Mouse (Mus musculus): ENCODE measurements around the gene Hey2.

Hey2 gene

GRCm38 (mm10) chr10:30791016-30791415, 51.6 kb downstream of the Hey2 start:
- DNase-seq (ENCODE audit: low read depth, low spot score), result no peak

- DNase-seq (ENCODE audit: low read depth, low spot score), result no peak
Observed at GRCm38 (mm10) chr10:30789521-30789920, 53.1 kb downstream of the Hey2 start.

GRCm38 (mm10) chr10:30788340-30788721, 54.3 kb downstream of the Hey2 start:
- no peak for DNase-seq (ENCODE audit: low read depth, low spot score)

GRCm38 (mm10) chr10:30787684-30788339, 54.8 kb downstream of the Hey2 start:
- no peak for DNase-seq (ENCODE audit: low read depth, low spot score)

GRCm38 (mm10) chr10:30786103-30786754, 56.4 kb downstream of the Hey2 start:
- DNase-seq (ENCODE audit: low read depth, low spot score), result no peak
